Mouse (Mus musculus): ENCODE data around the gene Parg.

DNA sequence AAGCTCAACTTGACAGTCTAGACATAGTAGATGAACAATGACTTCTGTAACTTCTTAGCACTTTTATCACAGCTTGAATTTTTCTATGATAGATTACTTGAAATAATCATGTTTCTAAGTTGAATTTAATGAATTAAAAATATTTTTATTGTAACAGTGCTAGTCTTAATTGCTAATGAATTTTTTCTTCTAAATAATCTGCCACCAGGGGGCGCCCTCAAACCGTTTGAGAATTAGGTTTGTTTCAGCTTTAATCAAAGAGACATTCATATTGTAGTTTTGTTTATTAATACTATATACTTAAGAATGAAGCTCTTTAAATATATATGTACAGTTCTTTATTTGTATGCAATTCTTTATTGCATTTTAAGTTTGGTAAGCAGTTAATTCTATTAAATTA lies 27.2 kb downstream of the Parg start:
- TF ChIP-seq CTCF (conservative IDR thresholded peaks at IDR 0.05 in 1 of 2, IDR thresholded peaks at IDR 0.05 in 1 of 2; ENCODE audit: low read depth in 2 of 2, low read length in 2 of 2) (peak; percentile 5 to 72; a peak in 2 of 4 replicates), TCF12 (IDR thresholded peaks at IDR 0.05; ENCODE audit: low read depth, low read length) (no peak), POLR2A (IDR thresholded peaks at IDR 0.05; ENCODE audit: low read depth, low read length) (no peak), ELF1 (IDR thresholded peaks at IDR 0.05; ENCODE audit: low read depth, low read length) (no peak), GABPA (IDR thresholded peaks at IDR 0.05; ENCODE audit: insufficient replicate concordance, low read depth, low read length) (no peak), EP300 (IDR thresholded peaks at IDR 0.05; ENCODE audit: low read length) (no peak), MAX (IDR thresholded peaks at IDR 0.05; ENCODE audit: low read length) (no peak), TBP (conservative IDR thresholded peaks at IDR 0.05; ENCODE audit: low read depth, low read length) (no peak), E2F4 (IDR thresholded peaks at IDR 0.05; ENCODE audit: insufficient replicate concordance, low read depth, low read length) (no peak), POLR2AphosphoS2 (IDR thresholded peaks at IDR 0.05; ENCODE audit: low read depth, low read length) (no peak), JUND (conservative IDR thresholded peaks at IDR 0.05; ENCODE audit: low read depth, low read length) (no peak), MAFK (IDR thresholded peaks at IDR 0.05; ENCODE audit: insufficient replicate concordance, low read length) (no peak), ZKSCAN1 (IDR thresholded peaks at IDR 0.05; ENCODE audit: borderline replicate concordance, low read depth, low read length) (no peak)
